8 mouse cellular contexts compared by ENCODE assay signal in genomic region chr2:27764256-27764936, GRCm38 (mm10).
DNase-seq lines count a peak whose midpoint lies in the region; ATAC-seq and TF ChIP-seq lines count a peak whose summit lies in the region.

No protein-coding gene starts in this region.

- H3K79me2 ChIP-seq in heart, adult 2 months (replicated peaks; ENCODE audit: control insufficient read depth, insufficient read depth, low read length) = no peaks in the 10 kb centered on the region

- no peaks in the 10 kb centered on the region for H3K9me3 ChIP-seq in heart, embryonic 12.5 days (replicated peaks)
- no peaks in the 10 kb centered on the region for H3K9me3 ChIP-seq in forebrain, embryonic 10.5 days
- H3K9me3 ChIP-seq in kidney, embryonic 15.5 days (replicated peaks) = no peaks in the 10 kb centered on the region
- H3K9me3 ChIP-seq in midbrain, embryonic 16.5 days (replicated peaks; ENCODE audit: control insufficient read depth, low read length, poor library complexity, severe bottlenecking) = no peaks in the 10 kb centered on the region

- TF ChIP-seq POLR2A in heart, adult 2 months (IDR thresholded peaks at IDR 0.05; ENCODE audit: insufficient read depth, low read depth, low read length) = no peak
- no peak for TF ChIP-seq POLR2A in thymus, adult 2 months (IDR thresholded peaks at IDR 0.05; ENCODE audit: control insufficient read depth, extremely low read depth, insufficient read depth, low read length, poor library complexity)

- no peak overlapping the region for H3K4me2 ChIP-seq in heart, embryonic 12.5 days
- no peak overlapping the region for H3K4me2 ChIP-seq in kidney, embryonic 15.5 days
- peak overlapping the region; percentile 26; the same call in 1 of the 2 replicates for H3K4me2 ChIP-seq in midbrain, embryonic 16.5 days (ENCODE audit: low read length)

- H3K27ac ChIP-seq in heart, embryonic 12.5 days (ENCODE audit: poor library complexity, severe bottlenecking) = no peak overlapping the region
- H3K27ac ChIP-seq in heart, adult 2 months = no peak overlapping the region
- peak overlapping the region; percentile 22; the same call in 1 of the 2 replicates for H3K27ac ChIP-seq in forebrain, embryonic 10.5 days
- H3K27ac ChIP-seq in kidney, embryonic 15.5 days = peak overlapping the region; percentile 61
- peak overlapping the region; percentile 62 for H3K27ac ChIP-seq in midbrain, embryonic 16.5 days (ENCODE audit: low read length)
- H3K27ac ChIP-seq in thymus, adult 2 months (ENCODE audit: control insufficient read depth, insufficient read depth, low read length) = no peak overlapping the region

- TF ChIP-seq EP300 in heart, adult 2 months (IDR thresholded peaks at IDR 0.05; ENCODE audit: insufficient read depth, low read depth, low read length) = no peak

- peak; percentile 13; the same call in 1 of the 2 replicates for ATAC-seq in heart, embryonic 12.5 days (ENCODE audit: insufficient number of reproducible peaks, low FRiP score)
- ATAC-seq in kidney, embryonic 15.5 days (replicated peaks; ENCODE audit: low FRiP score) = peak; percentile 38
- ATAC-seq in midbrain, embryonic 16.5 days = peak; percentile 79

- H3K27me3 ChIP-seq in heart, embryonic 12.5 days (replicated peaks) = peaks cover 38% of the 10 kb centered on the region
- no peaks in the 10 kb centered on the region for H3K27me3 ChIP-seq in heart, adult 2 months (ENCODE audit: control insufficient read depth, insufficient read depth, low read length)
- H3K27me3 ChIP-seq in forebrain, embryonic 10.5 days (ENCODE audit: poor library complexity, severe bottlenecking) = 0 out of 2 replicates have a peak, but pooled peaks cover 8% of the 10 kb centered on the region
- H3K27me3 ChIP-seq in kidney, embryonic 15.5 days = peaks cover 15% of the 10 kb centered on the region
- H3K27me3 ChIP-seq in midbrain, embryonic 16.5 days (ENCODE audit: control insufficient read depth, insufficient read depth, low read depth, low read length) = no peaks in the 10 kb centered on the region
- H3K27me3 ChIP-seq in thymus, adult 2 months (ENCODE audit: control insufficient read depth, insufficient read depth, low read length) = no peaks in the 10 kb centered on the region

- 26% methylated on average over 6 of the region's 6 CpGs for WGBS in heart, embryonic 12.5 days
- WGBS in heart, adult 2 months = 40% methylated on average over 6 of the region's 6 CpGs
- WGBS in forebrain, embryonic 10.5 days = 21% methylated on average over 6 of the region's 6 CpGs
- WGBS in kidney, embryonic 15.5 days = 25% methylated on average over 6 of the region's 6 CpGs
- WGBS in midbrain, embryonic 16.5 days = 14% methylated on average over 6 of the region's 6 CpGs
- WGBS in thymus, adult 2 months = 70% methylated on average over 6 of the region's 6 CpGs

- no peak for TF ChIP-seq CTCF in heart, adult 2 months (IDR thresholded peaks at IDR 0.05)
- no peak for TF ChIP-seq CTCF in thymus, adult 2 months (IDR thresholded peaks at IDR 0.05; ENCODE audit: borderline replicate concordance, control insufficient read depth, extremely low read depth, insufficient read depth, low read length, poor library complexity)

- peaks cover 34% of the 10 kb centered on the region for H3K4me1 ChIP-seq in heart, embryonic 12.5 days (replicated peaks)
- H3K4me1 ChIP-seq in heart, adult 2 months (ENCODE audit: control insufficient read depth, insufficient read depth, low read length) = peaks cover 2% of the 10 kb centered on the region
- peaks cover 28% of the 10 kb centered on the region for H3K4me1 ChIP-seq in forebrain, embryonic 10.5 days
- peaks cover 42% of the 10 kb centered on the region for H3K4me1 ChIP-seq in kidney, embryonic 15.5 days
- peaks cover 16% of the 10 kb centered on the region for H3K4me1 ChIP-seq in midbrain, embryonic 16.5 days (ENCODE audit: control insufficient read depth, insufficient read depth, low read length)
- no peaks in the 10 kb centered on the region for H3K4me1 ChIP-seq in thymus, adult 2 months (replicated peaks; ENCODE audit: control insufficient read depth, insufficient read depth, low read length)

- H3K4me3 ChIP-seq in heart, embryonic 12.5 days = no peak overlapping the region
- H3K4me3 ChIP-seq in heart, adult 2 months = no peak overlapping the region
- H3K4me3 ChIP-seq in forebrain, embryonic 10.5 days = no peak overlapping the region
- no peak overlapping the region for H3K4me3 ChIP-seq in kidney, embryonic 15.5 days (replicated peaks)
- H3K4me3 ChIP-seq in midbrain, embryonic 16.5 days (ENCODE audit: low read depth, low read length) = no peak overlapping the region
- no peak overlapping the region for H3K4me3 ChIP-seq in thymus, adult 2 months (ENCODE audit: control insufficient read depth, insufficient read depth, low read length)

- no peak overlapping the region for H3K9ac ChIP-seq in heart, embryonic 12.5 days
- H3K9ac ChIP-seq in heart, adult 2 months (ENCODE audit: low read depth, low read length) = no peak overlapping the region
- no peak overlapping the region for H3K9ac ChIP-seq in kidney, embryonic 15.5 days
- peak overlapping the region; percentile 39; the same call in 1 of the 2 replicates for H3K9ac ChIP-seq in midbrain, embryonic 16.5 days (ENCODE audit: low read depth, low read length)

- intact Hi-C loops in heart, adult 2 months (cut with DNase I) = no loop called here

- no peak for DNase-seq in heart, adult 2 months
- peak; percentile 48 for DNase-seq in forebrain, embryonic 10.5 days (ENCODE audit: extremely low spot score, low spot score)
- no peak for DNase-seq in gastrocnemius, postnatal 10 days
- no peak for DNase-seq in thymus, adult 2 months
- no peak for DNase-seq in adrenal gland, postnatal 4 days (ENCODE audit: low spot score in 2 of 2)

- H3K36me3 ChIP-seq in heart, embryonic 12.5 days = peaks cover 26% of the 10 kb centered on the region
- no peaks in the 10 kb centered on the region for H3K36me3 ChIP-seq in heart, adult 2 months (ENCODE audit: control insufficient read depth, insufficient read depth, low read length)
- peaks cover 25% of the 10 kb centered on the region for H3K36me3 ChIP-seq in forebrain, embryonic 10.5 days (replicated peaks)
- peaks cover 28% of the 10 kb centered on the region for H3K36me3 ChIP-seq in kidney, embryonic 15.5 days
- no peaks in the 10 kb centered on the region for H3K36me3 ChIP-seq in midbrain, embryonic 16.5 days (ENCODE audit: control insufficient read depth, insufficient read depth, low read length)
- H3K36me3 ChIP-seq in thymus, adult 2 months (ENCODE audit: control insufficient read depth, insufficient read depth, low read length) = no peaks in the 10 kb centered on the region

Comparison
In these comparisons a context has a peak if more than half of its experiments do, and no peak if none do; other contexts are left out.
1. ATAC-seq: peak in every context shown above with its lines; median percentile 79 in midbrain, embryonic 16.5 days; 38 in kidney, embryonic 15.5 days; 13 in heart, embryonic 12.5 days.
2. H3K27ac ChIP-seq: peak in forebrain, embryonic 10.5 days (single experiment), kidney, embryonic 15.5 days (single experiment) and midbrain, embryonic 16.5 days (single experiment); none in heart, embryonic 12.5 days (single experiment), heart, adult 2 months (single experiment) and thymus, adult 2 months (single experiment).